Mouse (Mus musculus) stomach, postnatal 0 days (tissue): ENCODE measurements around the gene Amph. TPM values are rescaled to one million over a fixed set of nuclear protein-coding genes. Genes with fewer than 3 reads are reported as not detected.

ENCODE experiments used
- ATAC-seq: fragments of 200-750 bp; cut with Nextera tagmentation; 2 replicates; pipeline ENCODE4 v1.8.0; 2017; ENCODE audit not compliant: low FRiP score, low TSS enrichment
- DNase-seq: peaks from one replicate; pipeline ENCODE4 v3.0.0-alpha.2; 2016; ENCODE audit warnings: low spot score
- H3K27ac ChIP-seq: fragments of 300-500 bp; sonication (generic); replicated peaks from 2 replicates; pipeline ENCODE4 v1.5.1; 2014; ENCODE audit warnings: mild to moderate bottlenecking, control low read depth
- H3K27me3 ChIP-seq: fragments of 300-500 bp; sonication (generic); 2 replicates; pipeline ENCODE4 v1.6.1; 2014; ENCODE audit warnings: low read length; ENCODE audit not compliant: control insufficient read depth, insufficient read depth
- H3K36me3 ChIP-seq: fragments of 300-500 bp; sonication (generic); 2 replicates; pipeline ENCODE4 v1.6.1; 2014; ENCODE audit warnings: low read length, mixed read lengths; ENCODE audit not compliant: control insufficient read depth, insufficient read depth
- H3K4me1 ChIP-seq: fragments of 300-500 bp; sonication (generic); replicated peaks from 2 replicates; pipeline ENCODE4 v1.6.1; 2014; ENCODE audit warnings: antibody characterized with exemption; ENCODE audit not compliant: control insufficient read depth, insufficient read depth
- H3K4me2 ChIP-seq: fragments of 300-500 bp; sonication (generic); replicated peaks from 2 replicates; pipeline ENCODE4 v1.6.1; 2014; ENCODE audit warnings: low read depth, mild to moderate bottlenecking, control low read depth, moderate library complexity
- H3K4me3 ChIP-seq: fragments of 300-500 bp; sonication (generic); 2 replicates; pipeline ENCODE4 v1.5.1; 2014; ENCODE audit warnings: low read depth, low read length, control low read depth
- H3K9ac ChIP-seq: fragments of 300-500 bp; sonication (generic); 2 replicates; pipeline ENCODE4 v1.6.1; 2014; ENCODE audit warnings: mild to moderate bottlenecking, low read length, control low read depth, mixed read lengths
- H3K9me3 ChIP-seq: fragments of 300-500 bp; sonication (generic); 2 replicates; pipeline ENCODE4 v1.6.1; 2016; ENCODE audit warnings: low read length; ENCODE audit not compliant: control insufficient read depth
- CTCF ChIP-seq: IDR thresholded peaks from 2 replicates; pipeline ENCODE4 v1.5.1; 2016; ENCODE audit warnings: antibody characterized with exemption, low read depth, mild to moderate bottlenecking, moderate library complexity
- EP300 ChIP-seq: optimal IDR thresholded peaks from 2 replicates; pipeline ENCODE3; 2016; ENCODE audit warnings: antibody characterized with exemption
- WGBS: fragments of 180-500 bp; shearing (Covaris S2); extraction: QIAGEN DNeasy Blood & Tissue Kit; methylation state at CpG from one replicate; pipeline ENCODE4 v1.1.7; 2014; 5-methylcytosine and 5-hydroxymethylcytosine counted together
- polyA plus RNA-seq: library from polyadenylated mRNA; unstranded; fragments of >200 nt; fragmentation: Nextera tagmentation; extraction: Ambion mirVana; gene quantifications from 2 replicates; pipeline ENCODE4 v1.2.1, GENCODE M21; 2015

Gene Amph
- polyA plus RNA-seq, 1 experiment from 2014 or later, result 1.4 TPM

- H3K36me3 ChIP-seq, result no peaks in the 10 kb centered on the region
- ATAC-seq, result peak; percentile 75
- peak; percentile 79 for TF ChIP-seq CTCF
- no peak for TF ChIP-seq EP300
- no peaks in the 10 kb centered on the region for H3K27me3 ChIP-seq
- 74% methylated on average over 1 of the region's 1 CpGs for WGBS
- H3K9ac ChIP-seq, result no peak overlapping the region
- H3K27ac ChIP-seq, result no peak overlapping the region
- H3K4me3 ChIP-seq, result no peak overlapping the region
- H3K4me1 ChIP-seq, result no peaks in the 10 kb centered on the region
- H3K4me2 ChIP-seq, result no peak overlapping the region
- no peaks in the 10 kb centered on the region for H3K9me3 ChIP-seq
- peak; percentile 27 for DNase-seq
Measured at GRCm38 (mm10) chr13:19177662-19178259, 229.8 kb downstream of the Amph start.

GRCm38 (mm10) chr13:19178351-19178750 lies 230.3 kb downstream of the Amph start:
- WGBS, result 87% methylated on average over 5 of the region's 5 CpGs
- no peak for ATAC-seq

GRCm38 (mm10) chr13:19182259-19182658 lies 234.3 kb downstream of the Amph start:
- Histone ChIP-seq H3K9me3 (no peaks in the 10 kb centered on the region), H3K27ac (no peak overlapping the region), H3K4me2 (no peak overlapping the region), H3K36me3 (no peaks in the 10 kb centered on the region), H3K4me3 (no peak overlapping the region), H3K9ac (no peak overlapping the region), H3K4me1 (no peaks in the 10 kb centered on the region), H3K27me3 (no peaks in the 10 kb centered on the region)
- no peak for DNase-seq
- no peak for TF ChIP-seq EP300
- TF ChIP-seq CTCF, result no peak
- WGBS, result 65% methylated on average over 8 of the region's 8 CpGs
- no peak for ATAC-seq

More at GRCm38 (mm10) chr13:19178351-19178750, 230.3 kb downstream of the Amph start:
- no peak for DNase-seq
- Histone ChIP-seq H3K27ac (no peak overlapping the region), H3K4me3 (no peak overlapping the region), H3K36me3 (no peaks in the 10 kb centered on the region), H3K9ac (no peak overlapping the region), H3K9me3 (no peaks in the 10 kb centered on the region), H3K4me2 (no peak overlapping the region), H3K4me1 (no peaks in the 10 kb centered on the region), H3K27me3 (no peaks in the 10 kb centered on the region)
- TF ChIP-seq CTCF (no peak), EP300 (no peak)

- H3K27me3 ChIP-seq, result no peaks in the 10 kb centered on the region
- no peak overlapping the region for H3K4me3 ChIP-seq
- 33% methylated on average over 6 of the region's 6 CpGs for WGBS
Measured at GRCm38 (mm10) chr13:19190052-19190451, 242.0 kb downstream of the Amph start.

GRCm38 (mm10) chr13:19194803-19195202 lies 246.8 kb downstream of the Amph start:
- ATAC-seq, result no peak

More at GRCm38 (mm10) chr13:19190052-19190451, 242.0 kb downstream of the Amph start:
- ATAC-seq (no peak), DNase-seq (no peak)
- Histone ChIP-seq H3K4me1 (no peaks in the 10 kb centered on the region), H3K4me2 (no peak overlapping the region), H3K36me3 (no peaks in the 10 kb centered on the region), H3K27ac (no peak overlapping the region), H3K9ac (no peak overlapping the region), H3K9me3 (no peaks in the 10 kb centered on the region)
- TF ChIP-seq EP300 (no peak), CTCF (no peak)

GRCm38 (mm10) chr13:19195456-19195855 lies 247.5 kb downstream of the Amph start:
- no peak for DNase-seq
- H3K4me2 ChIP-seq, result no peak overlapping the region
- no peaks in the 10 kb centered on the region for H3K4me1 ChIP-seq
- WGBS, result 57% methylated on average over 1 of the region's 1 CpGs
- no peak overlapping the region for H3K9ac ChIP-seq
- no peak overlapping the region for H3K27ac ChIP-seq
- no peak for TF ChIP-seq CTCF
- no peak for TF ChIP-seq EP300
- H3K36me3 ChIP-seq, result no peaks in the 10 kb centered on the region
- H3K27me3 ChIP-seq, result no peaks in the 10 kb centered on the region
- H3K9me3 ChIP-seq, result no peaks in the 10 kb centered on the region
- no peak for ATAC-seq
- no peak overlapping the region for H3K4me3 ChIP-seq

More at GRCm38 (mm10) chr13:19194803-19195202, 246.8 kb downstream of the Amph start:
- 83% methylated on average over 4 of the region's 4 CpGs for WGBS
- H3K9me3 ChIP-seq, result no peaks in the 10 kb centered on the region
- no peaks in the 10 kb centered on the region for H3K36me3 ChIP-seq
- no peak overlapping the region for H3K27ac ChIP-seq
- no peak overlapping the region for H3K4me2 ChIP-seq
- no peak for DNase-seq
- no peak overlapping the region for H3K4me3 ChIP-seq
- no peak for TF ChIP-seq EP300
- no peak for TF ChIP-seq CTCF
- H3K4me1 ChIP-seq, result no peaks in the 10 kb centered on the region
- no peaks in the 10 kb centered on the region for H3K27me3 ChIP-seq
- H3K9ac ChIP-seq, result no peak overlapping the region

Other genes starting within 250 kb of the Amph start
- 32.6 and 35.0 TPM in 2 replicates for gene Vps41, start 230.9 kb upstream of the Amph start, polyA plus RNA-seq